Mouse (Mus musculus) myocyte (in vitro differentiated cells): ENCODE data around the gene Tjp3.

ENCODE experiments used
- MYOD1 ChIP-seq, 3 experiments: IDR thresholded peaks; one replicate each; pipeline ENCODE4 v1.6.1; 2011; ENCODE audit warnings: control low read depth in 2 of 3, low read depth in 2 of 3, mild to moderate bottlenecking in 2 of 3, moderate library complexity in 1 of 3; ENCODE audit not compliant: insufficient read length in 2 of 3, control insufficient read depth in 1 of 3
- MYOG ChIP-seq, 3 experiments: IDR thresholded peaks; one replicate each; pipeline ENCODE4 v1.6.1; 2011; ENCODE audit warnings: control low read depth in 2 of 3, low read depth in 2 of 3, mild to moderate bottlenecking in 2 of 3; ENCODE audit not compliant: insufficient read length in 2 of 3, control insufficient read depth in 1 of 3, insufficient read depth in 1 of 3

GRCm38 (mm10) chr10:81325176-81325575 lies 33.8 kb upstream of the Tjp3 start:
- TF ChIP-seq MYOG (IDR thresholded peaks at IDR 0.05; ENCODE audit: control insufficient read depth in 1 of 3, insufficient read depth in 1 of 3, insufficient read length in 2 of 3, low read depth in 2 of 3) = no peak
- TF ChIP-seq MYOD1 (IDR thresholded peaks at IDR 0.05; ENCODE audit: control insufficient read depth in 1 of 3, insufficient read length in 2 of 3, low read depth in 2 of 3) = no peak
